Mouse (Mus musculus): ENCODE measurements around the gene Rarb. TPM values are rescaled to one million over a fixed set of nuclear protein-coding genes. Genes with fewer than 3 reads are reported as not detected.

Gene Rarb
- polyA plus RNA-seq, 1 experiment from 2014 or later = 7.6 TPM

DNA sequence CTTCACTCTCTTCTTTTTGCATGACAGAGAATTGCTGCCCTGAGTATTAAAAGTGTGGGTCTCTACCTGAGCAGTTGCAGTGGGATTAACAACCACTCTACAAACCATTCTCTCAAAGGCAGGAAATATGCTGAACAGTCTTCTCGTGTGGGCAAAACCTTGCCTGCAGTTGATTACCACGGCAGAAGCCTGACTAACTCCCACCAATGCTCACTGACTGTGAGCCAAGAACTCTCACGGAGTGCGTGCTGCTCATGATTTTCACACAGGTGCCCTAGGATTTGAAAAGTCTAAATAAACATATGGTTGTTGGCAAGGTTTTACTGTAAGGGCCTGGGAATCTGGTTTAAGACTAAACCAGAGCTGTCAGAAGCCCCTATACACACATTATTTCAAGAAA lies 309.1 kb downstream of the Rarb start:
- H3K27me3 ChIP-seq (replicated peaks) = no peaks in the 10 kb centered on the region
- peaks cover 6% of the 10 kb centered on the region; the same call in 1 of the 2 replicates for H3K36me3 ChIP-seq
- no peaks in the 10 kb centered on the region for H3K9me3 ChIP-seq (replicated peaks)
- no peak overlapping the region for H3K9ac ChIP-seq
- 59% methylated on average over 4 of the region's 4 CpGs for WGBS (ENCODE audit: insufficient replicate concordance)
- no peak overlapping the region for H3K4me2 ChIP-seq
- no peak for ATAC-seq
- no peak overlapping the region for H3K27ac ChIP-seq
- no peak overlapping the region for H3K4me3 ChIP-seq
- no peaks in the 10 kb centered on the region for H3K4me1 ChIP-seq

DNA sequence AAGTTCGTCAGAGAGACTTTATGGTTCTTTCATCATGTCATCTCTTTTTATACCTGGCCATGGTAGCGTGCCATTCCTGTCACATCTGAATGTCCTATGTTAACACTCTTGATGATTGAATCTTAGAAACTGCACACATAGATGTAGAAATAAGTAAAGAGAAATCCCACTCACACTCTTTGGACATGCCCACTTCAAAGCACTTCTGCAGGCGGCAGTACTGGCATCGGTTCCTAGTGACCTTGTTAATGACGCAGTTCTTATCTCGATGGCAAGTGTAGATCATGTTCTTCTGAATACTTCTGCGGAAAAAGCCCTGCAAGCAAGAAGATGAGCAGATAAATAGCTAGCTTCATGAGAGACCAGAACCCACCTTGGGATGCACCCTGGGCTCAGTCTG lies 310.2 kb downstream of the Rarb start:
- H3K27ac ChIP-seq = no peak overlapping the region
- H3K27me3 ChIP-seq (replicated peaks) = no peaks in the 10 kb centered on the region
- WGBS (ENCODE audit: insufficient replicate concordance) = 76% methylated on average over 7 of the region's 7 CpGs
- H3K9ac ChIP-seq = no peak overlapping the region
- H3K4me1 ChIP-seq = no peaks in the 10 kb centered on the region
- H3K9me3 ChIP-seq (replicated peaks) = no peaks in the 10 kb centered on the region
- H3K4me3 ChIP-seq = no peak overlapping the region
- H3K4me2 ChIP-seq = no peak overlapping the region
- H3K36me3 ChIP-seq = peaks cover 6% of the 10 kb centered on the region; the same call in 1 of the 2 replicates
- no peak for ATAC-seq

DNA sequence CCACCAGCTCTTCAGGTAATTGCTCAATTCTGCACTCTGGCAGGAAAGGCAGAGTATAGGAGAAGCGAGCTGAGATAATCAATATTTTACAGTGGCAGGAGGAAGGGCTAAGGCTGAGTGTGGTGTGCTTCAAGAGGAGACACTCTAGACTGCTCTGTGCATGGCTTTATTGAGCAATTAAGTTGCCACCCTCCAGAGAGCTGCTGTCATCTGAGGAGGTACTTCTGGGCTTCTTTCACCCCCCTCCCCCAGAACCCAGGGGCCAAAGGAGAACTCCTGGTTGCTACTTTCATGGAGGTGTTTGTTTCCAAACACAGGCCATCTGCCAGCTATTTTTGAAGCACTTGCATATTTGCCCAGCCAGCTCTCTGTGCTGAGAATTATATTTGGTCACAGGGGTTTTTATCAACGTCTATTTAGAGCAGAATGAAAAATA lies 321.7 kb downstream of the Rarb start:
- no peak overlapping the region for H3K27ac ChIP-seq
- H3K27me3 ChIP-seq (replicated peaks) = no peaks in the 10 kb centered on the region
- 29% methylated on average over 2 of the region's 2 CpGs for WGBS (ENCODE audit: insufficient replicate concordance)

DNA sequence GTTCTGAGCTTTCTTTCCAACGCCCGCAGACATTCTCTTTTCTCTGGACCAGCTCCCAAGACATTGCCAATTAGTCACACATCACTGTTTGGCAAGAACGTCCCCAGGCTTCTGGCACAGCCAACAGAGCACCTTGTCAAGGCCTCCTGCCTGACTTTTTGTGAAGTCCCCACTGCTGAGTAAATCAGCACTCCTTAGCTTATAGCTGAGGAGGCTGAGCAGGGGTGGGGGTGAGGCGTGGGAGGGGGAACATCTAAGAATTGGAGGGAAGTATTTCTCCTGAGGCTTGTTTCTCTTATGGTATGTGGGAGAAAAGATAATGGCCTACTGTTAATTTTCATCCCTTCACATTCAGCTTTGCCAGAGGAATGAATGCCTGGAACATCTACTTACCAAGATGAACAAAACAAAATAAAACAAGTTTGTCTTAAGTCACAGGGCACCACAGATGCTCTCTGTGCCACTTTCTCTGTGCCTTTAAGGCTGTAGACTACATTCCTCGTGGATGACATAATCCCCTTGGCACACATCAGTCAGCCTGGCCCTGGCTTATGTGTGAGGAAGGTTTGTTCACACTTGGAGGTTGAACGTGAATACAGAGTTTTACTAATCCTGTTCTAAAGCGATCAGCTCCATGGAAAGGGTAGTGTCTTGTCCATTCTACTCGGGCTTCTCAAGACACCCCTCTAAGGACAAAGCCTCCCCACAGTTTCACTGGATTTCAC lies 335.1 kb downstream of the Rarb start:
- no peak overlapping the region for H3K9ac ChIP-seq
- 64% methylated on average over 8 of the region's 8 CpGs for WGBS (ENCODE audit: insufficient replicate concordance)

More for the DNA sequence above, 321.7 kb downstream of the Rarb start:
- ATAC-seq = 0 out of 2 replicates have a peak, but pooled peaks have one; percentile 42
- Histone ChIP-seq H3K36me3 (no peaks in the 10 kb centered on the region), H3K4me2 (no peak overlapping the region), H3K9ac (no peak overlapping the region), H3K4me1 (no peaks in the 10 kb centered on the region), H3K9me3 (replicated peaks) (no peaks in the 10 kb centered on the region), H3K4me3 (no peak overlapping the region)

DNA sequence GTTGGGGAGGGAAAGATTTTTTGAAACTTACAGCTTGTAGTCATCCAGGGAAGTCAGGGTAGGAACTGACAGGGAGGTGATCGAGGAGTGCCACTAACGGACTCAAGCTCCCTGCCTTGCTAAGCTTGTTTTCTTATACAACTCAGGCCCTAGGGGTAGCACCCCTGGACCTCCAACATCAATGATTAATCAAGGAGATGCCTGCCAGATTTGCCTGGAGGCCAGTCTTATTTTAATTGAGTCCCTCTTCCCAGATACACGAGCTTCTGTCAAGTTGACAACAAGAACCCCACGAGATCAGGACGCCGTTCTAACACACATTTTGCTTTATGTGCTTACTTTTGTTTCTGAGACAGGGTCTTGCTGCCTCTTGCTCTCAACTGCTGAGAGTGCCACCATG lies 338.3 kb downstream of the Rarb start:
- H3K9me3 ChIP-seq (replicated peaks) = no peaks in the 10 kb centered on the region
- no peak overlapping the region for H3K4me2 ChIP-seq
- 58% methylated on average over 6 of the region's 6 CpGs for WGBS (ENCODE audit: insufficient replicate concordance)
- H3K27me3 ChIP-seq (replicated peaks) = no peaks in the 10 kb centered on the region
- H3K27ac ChIP-seq = no peak overlapping the region
- no peak overlapping the region for H3K9ac ChIP-seq
- no peak overlapping the region for H3K4me3 ChIP-seq
- H3K36me3 ChIP-seq = no peaks in the 10 kb centered on the region
- no peak for ATAC-seq
- no peaks in the 10 kb centered on the region for H3K4me1 ChIP-seq

More for the DNA sequence above, 335.1 kb downstream of the Rarb start:
- H3K27me3 ChIP-seq (replicated peaks) = no peaks in the 10 kb centered on the region
- H3K27ac ChIP-seq = no peak overlapping the region
- no peaks in the 10 kb centered on the region for H3K9me3 ChIP-seq (replicated peaks)
- no peak overlapping the region for H3K4me3 ChIP-seq
- no peaks in the 10 kb centered on the region for H3K4me1 ChIP-seq
- no peaks in the 10 kb centered on the region for H3K36me3 ChIP-seq
- no peak overlapping the region for H3K4me2 ChIP-seq
- ATAC-seq = no peak

DNA sequence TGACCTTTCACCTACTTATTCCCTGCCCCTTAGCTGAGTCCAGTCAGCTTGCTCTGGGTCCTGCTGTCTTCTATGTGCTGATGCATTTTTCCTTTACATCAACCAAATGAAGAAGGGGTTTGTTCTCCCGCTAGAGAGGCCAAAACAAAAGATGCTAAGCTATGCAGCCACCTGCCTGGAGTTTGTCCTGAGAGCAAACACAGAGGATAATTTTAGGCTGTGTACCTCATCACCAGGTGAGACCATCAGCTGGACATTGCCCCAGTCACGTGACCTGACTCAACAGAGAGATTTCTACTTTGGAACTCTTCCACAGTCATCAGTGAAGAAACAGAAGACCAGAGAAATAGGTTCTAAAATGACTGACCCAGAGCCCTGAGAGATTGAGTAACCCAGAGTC lies 339.4 kb downstream of the Rarb start:
- Histone ChIP-seq H3K4me3 (no peak overlapping the region), H3K27me3 (replicated peaks) (no peaks in the 10 kb centered on the region), H3K36me3 (no peaks in the 10 kb centered on the region), H3K9ac (no peak overlapping the region), H3K4me2 (no peak overlapping the region), H3K4me1 (no peaks in the 10 kb centered on the region), H3K9me3 (replicated peaks) (no peaks in the 10 kb centered on the region), H3K27ac (no peak overlapping the region)
- WGBS (ENCODE audit: insufficient replicate concordance) = 45% methylated on average over 2 of the region's 2 CpGs
- no peak for ATAC-seq

DNA sequence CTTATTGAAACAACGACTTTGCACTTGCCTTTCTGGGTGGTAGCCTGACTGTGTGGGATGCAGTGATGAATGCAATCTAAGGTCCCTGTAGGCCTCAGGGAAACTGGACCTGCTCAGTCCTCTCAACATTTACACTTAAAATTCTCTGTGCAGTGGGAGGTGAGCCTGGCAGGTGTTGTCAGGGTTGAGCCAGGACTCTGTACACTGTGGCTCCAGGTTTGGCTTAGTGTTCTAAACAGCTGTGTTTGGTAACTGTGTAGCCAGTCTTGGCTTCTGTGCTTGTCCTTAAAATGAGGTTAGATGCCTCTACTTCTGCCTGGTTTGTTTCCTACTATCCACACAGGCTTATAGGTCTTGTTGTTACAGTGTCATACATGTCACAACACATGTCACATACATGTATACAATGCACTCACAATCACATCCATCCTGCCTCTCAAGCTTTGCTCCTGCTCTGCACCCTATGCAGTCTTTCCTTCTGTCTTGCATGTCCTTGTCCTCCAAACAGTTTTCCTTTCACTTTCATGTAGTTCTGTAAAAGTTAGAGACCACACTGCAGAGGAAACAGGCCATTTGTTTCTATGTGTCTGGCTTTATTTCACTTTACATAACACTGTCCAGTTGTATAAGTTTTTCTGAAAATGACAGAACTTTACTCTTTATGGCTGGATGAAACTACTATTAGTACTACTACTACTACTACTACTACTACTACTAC lies 340.2 kb downstream of the Rarb start:
- H3K27ac ChIP-seq = no peak overlapping the region
- WGBS (ENCODE audit: insufficient replicate concordance) = 75% methylated on average over 1 of the region's 1 CpGs

DNA sequence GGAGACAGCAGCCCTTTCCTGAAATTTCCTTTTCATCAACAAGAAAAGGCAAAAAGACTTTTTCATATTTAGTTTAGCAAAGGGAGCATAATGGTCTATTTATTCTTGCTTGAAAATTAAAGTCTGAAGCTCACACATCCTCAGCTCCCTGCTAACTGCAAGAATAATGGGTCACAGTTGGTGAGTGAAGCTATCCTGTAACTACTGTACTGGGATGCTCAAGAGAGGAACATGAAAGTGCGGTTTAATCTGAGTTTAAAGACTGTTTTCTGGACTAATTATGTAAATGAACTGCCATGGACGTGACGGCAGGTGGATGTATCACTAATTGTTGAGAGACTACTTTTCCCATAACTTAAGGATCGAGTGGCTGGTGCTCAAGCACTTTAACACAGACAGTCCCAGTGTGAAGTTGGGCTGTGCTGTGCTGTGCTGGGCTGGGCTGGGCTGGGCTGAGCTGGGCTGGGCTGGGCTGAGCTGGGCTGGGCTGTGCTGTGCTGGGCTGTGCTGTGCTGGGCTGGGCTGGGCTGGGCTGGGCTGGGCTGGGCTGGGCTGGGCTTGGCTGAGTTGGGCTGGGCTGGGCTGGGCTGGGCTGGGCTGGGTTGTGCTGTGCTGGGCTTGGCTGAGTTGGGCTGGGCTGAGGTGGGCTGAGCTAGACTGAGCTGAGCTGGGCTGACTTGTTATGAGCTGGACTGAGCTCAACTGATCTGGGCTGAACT lies 370.5 kb downstream of the Rarb start:
- Histone ChIP-seq H3K4me1 (peaks cover 25% of the 10 kb centered on the region), H3K36me3 (no peaks in the 10 kb centered on the region), H3K4me2 (peak overlapping the region; percentile 36), H3K9ac (0 out of 2 replicates have a peak overlapping the region, but pooled peaks have one; percentile 12), H3K4me3 (no peak overlapping the region), H3K27me3 (replicated peaks) (no peaks in the 10 kb centered on the region), H3K27ac (no peak overlapping the region), H3K9me3 (replicated peaks) (no peaks in the 10 kb centered on the region)
- 50% methylated on average over 4 of the region's 4 CpGs for WGBS (ENCODE audit: insufficient replicate concordance)
- ATAC-seq = peak; percentile 97

More for the DNA sequence above, 340.2 kb downstream of the Rarb start:
- Histone ChIP-seq H3K9ac (no peak overlapping the region), H3K4me1 (no peaks in the 10 kb centered on the region), H3K4me2 (no peak overlapping the region), H3K36me3 (no peaks in the 10 kb centered on the region), H3K27me3 (replicated peaks) (no peaks in the 10 kb centered on the region), H3K9me3 (replicated peaks) (no peaks in the 10 kb centered on the region), H3K4me3 (no peak overlapping the region)
- no peak for ATAC-seq

DNA sequence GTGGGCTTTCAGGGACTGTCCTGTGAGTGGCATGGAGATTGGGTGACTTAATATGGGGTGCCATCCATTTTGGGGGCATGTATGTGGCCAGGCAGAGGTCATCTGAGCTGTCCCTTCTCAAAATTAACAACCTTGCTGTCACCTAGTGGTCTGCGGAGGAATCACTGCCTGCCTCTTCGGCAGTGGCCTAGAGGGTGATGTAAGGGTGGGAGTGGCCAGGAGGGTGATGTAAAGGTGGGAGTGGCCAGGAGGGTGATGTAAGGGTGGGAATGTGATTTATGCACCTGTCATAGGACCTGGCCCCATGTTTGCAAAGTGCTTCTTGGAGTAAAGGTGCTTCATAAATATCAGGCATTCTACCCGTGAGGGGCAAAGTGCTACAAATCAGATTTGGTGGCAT lies 371.4 kb downstream of the Rarb start:
- H3K4me2 ChIP-seq = no peak overlapping the region
- H3K27me3 ChIP-seq (replicated peaks) = no peaks in the 10 kb centered on the region
- no peak overlapping the region for H3K9ac ChIP-seq
- no peaks in the 10 kb centered on the region for H3K9me3 ChIP-seq (replicated peaks)
- peak; percentile 36; the same call in 1 of the 2 replicates for ATAC-seq
- no peak overlapping the region for H3K4me3 ChIP-seq
- H3K27ac ChIP-seq = no peak overlapping the region
- no peaks in the 10 kb centered on the region for H3K36me3 ChIP-seq
- peaks cover 25% of the 10 kb centered on the region for H3K4me1 ChIP-seq
- WGBS (ENCODE audit: insufficient replicate concordance) = 31% methylated on average over 3 of the region's 3 CpGs

DNA sequence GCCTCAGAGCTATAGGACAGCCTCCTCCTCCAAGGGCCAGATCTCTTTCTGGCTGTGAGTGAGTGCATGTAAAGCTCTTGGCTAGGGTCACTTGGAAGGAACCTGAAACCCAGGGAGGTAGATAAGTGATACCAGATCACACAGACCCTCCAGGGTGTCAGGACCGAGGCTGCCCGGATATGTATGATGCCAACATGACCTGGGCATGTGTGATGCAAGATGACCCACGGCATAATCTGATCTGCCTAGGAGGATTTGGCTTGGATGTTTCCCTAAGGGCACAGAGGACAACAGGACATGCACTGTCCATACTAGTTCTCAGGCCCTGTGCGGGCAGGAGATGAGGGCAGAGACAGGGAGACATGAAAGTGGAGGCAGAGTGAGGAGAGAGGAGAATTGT lies 374.1 kb downstream of the Rarb start:
- H3K27ac ChIP-seq = no peak overlapping the region
- ATAC-seq = no peak
- H3K4me3 ChIP-seq = no peak overlapping the region
- no peaks in the 10 kb centered on the region for H3K36me3 ChIP-seq
- H3K9me3 ChIP-seq (replicated peaks) = no peaks in the 10 kb centered on the region
- H3K27me3 ChIP-seq (replicated peaks) = no peaks in the 10 kb centered on the region
- peaks cover 25% of the 10 kb centered on the region for H3K4me1 ChIP-seq
- no peak overlapping the region for H3K4me2 ChIP-seq
- 73% methylated on average over 4 of the region's 4 CpGs for WGBS (ENCODE audit: insufficient replicate concordance)
- H3K9ac ChIP-seq = no peak overlapping the region

DNA sequence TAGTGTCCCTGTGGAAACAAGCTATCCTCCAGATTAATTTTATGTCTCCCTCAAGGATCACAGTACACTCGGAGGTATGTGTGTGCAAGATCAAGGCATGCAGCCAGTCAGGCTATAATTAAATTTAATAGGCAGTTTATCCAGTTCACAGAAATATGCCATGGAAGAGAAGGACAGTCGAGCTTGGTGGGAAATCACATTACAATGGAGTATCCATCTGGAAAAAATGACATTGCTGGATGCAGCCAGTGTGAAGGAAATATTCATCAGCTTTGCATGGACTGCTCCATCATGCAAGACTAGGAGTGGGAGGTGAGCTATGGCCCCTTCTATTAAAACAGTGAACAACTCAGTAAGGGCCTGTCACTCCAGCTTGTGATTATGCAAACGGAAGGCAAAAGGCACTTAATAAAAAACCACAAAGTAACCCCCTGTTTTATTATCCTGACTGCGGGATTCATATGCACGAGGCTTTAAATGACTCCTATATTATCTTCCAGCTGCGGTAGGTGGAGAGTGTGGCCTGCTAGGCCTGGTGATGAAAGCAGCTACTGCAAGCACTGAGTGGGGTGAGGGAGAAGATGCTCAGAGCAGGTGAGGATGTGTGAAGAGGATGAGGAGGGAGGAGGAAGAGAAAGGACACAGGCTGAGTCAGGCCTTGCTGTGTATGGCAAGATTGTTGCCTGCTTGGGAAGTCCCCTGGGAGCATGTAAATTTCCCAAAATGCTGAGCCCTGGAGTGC lies 379.4 kb downstream of the Rarb start:
- Histone ChIP-seq H3K4me3 (no peak overlapping the region), H3K4me2 (no peak overlapping the region), H3K4me1 (no peaks in the 10 kb centered on the region), H3K9me3 (replicated peaks) (no peaks in the 10 kb centered on the region), H3K9ac (no peak overlapping the region), H3K27ac (no peak overlapping the region), H3K27me3 (replicated peaks) (no peaks in the 10 kb centered on the region), H3K36me3 (peaks cover 14% of the 10 kb centered on the region)
- no peak for ATAC-seq
- WGBS (ENCODE audit: insufficient replicate concordance) = 67% methylated on average over 6 of the region's 6 CpGs

Measured in liver, embryonic 12.5 days (tissue).